Mouse (Mus musculus): ENCODE data around the gene Fam168a. TPM values are rescaled to one million over a fixed set of nuclear protein-coding genes. Genes with fewer than 3 reads are reported as not detected.

The Fam168a gene
- total and polyA plus RNA-seq, 3 experiments, result 3.1 to 19.2 TPM; not detected in 1

DNA sequence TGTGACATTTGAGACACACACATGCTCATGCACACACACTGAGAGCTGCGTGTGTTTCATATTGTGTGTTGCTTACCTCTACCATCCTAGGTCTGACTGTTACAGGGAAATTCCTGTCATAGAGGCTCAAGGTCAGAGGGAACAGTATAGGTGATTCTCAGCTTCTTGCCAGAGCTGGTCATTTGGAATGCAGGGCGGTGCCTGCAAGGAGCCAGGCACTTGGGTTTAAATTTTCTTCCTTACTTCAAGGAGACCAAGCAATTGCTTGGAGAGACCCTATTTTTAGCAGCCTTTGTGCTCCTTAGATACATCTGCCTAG, 111.0 kb downstream of the Fam168a start:
- Histone ChIP-seq H3K4me1 (ENCODE audit: control insufficient read depth in 1 of 2, insufficient read depth in 2 of 2, low read length in 2 of 2) (no peaks in the 10 kb centered on the region), H3K4me3 (ENCODE audit: control insufficient read depth in 1 of 2, insufficient read depth in 1 of 2, low read depth in 2 of 2, low read length in 2 of 2) (no peak overlapping the region)

GRCm38 (mm10) chr7:100818401-100819064, 112.1 kb downstream of the Fam168a start:
- Histone ChIP-seq H3K4me3 (ENCODE audit: control insufficient read depth in 1 of 2, insufficient read depth in 1 of 2, low read depth in 2 of 2, low read length in 2 of 2) (no peak overlapping the region), H3K79me2 (ENCODE audit: control insufficient read depth, insufficient read depth, low read length, poor library complexity) (no peaks in the 10 kb centered on the region), H3K9me3 (replicated peaks; ENCODE audit: insufficient read depth, low read length) (no peaks in the 10 kb centered on the region), H3K9ac (ENCODE audit: control insufficient read depth, low read depth, low read length, poor library complexity, severe bottlenecking) (no peak overlapping the region), H3K4me1 (ENCODE audit: control insufficient read depth in 1 of 2, insufficient read depth in 2 of 2, low read length in 2 of 2) (no peaks in the 10 kb centered on the region), H3K36me3 (ENCODE audit: control insufficient read depth in 1 of 2, insufficient read depth in 2 of 2, low read length in 2 of 2) (no peaks in the 10 kb centered on the region), H3K27ac (ENCODE audit: control insufficient read depth, low read depth, low read length) (no peak overlapping the region), H3K27me3 (ENCODE audit: control insufficient read depth in 1 of 2, insufficient read depth in 2 of 2, low read length in 2 of 2) (no peaks in the 10 kb centered on the region)
- TF ChIP-seq MEF2A (IDR thresholded peaks at IDR 0.05; ENCODE audit: extremely low read depth, insufficient replicate concordance, low read depth, low read length, poor library complexity, severe bottlenecking), result no peak
- no peak for TF ChIP-seq ZNF384 (IDR thresholded peaks at IDR 0.05; ENCODE audit: low read depth, low read length)
- no peak for TF ChIP-seq CHD1 (IDR thresholded peaks at IDR 0.05; ENCODE audit: low read depth, low read length)
- TF ChIP-seq CTCF (IDR thresholded peaks at IDR 0.05 in 2 of 3, conservative IDR thresholded peaks at IDR 0.05 in 1 of 3; ENCODE audit: control insufficient read depth in 1 of 3, insufficient read depth in 1 of 3, low read depth in 2 of 3, low read length in 3 of 3, poor library complexity in 1 of 3, severe bottlenecking in 1 of 3), result peak in 1 of 3 experiments; percentile 35; a peak in 3 of 6 replicates
- peak; percentile 27; the same call in 1 of the 2 replicates for TF ChIP-seq SMC3 (IDR thresholded peaks at IDR 0.05; ENCODE audit: low read depth, low read length)
- TF ChIP-seq EP300 (IDR thresholded peaks at IDR 0.05; ENCODE audit: low read depth in 1 of 2, low read length in 2 of 2), result no peak
- no peak for TF ChIP-seq TCF12 (IDR thresholded peaks at IDR 0.05; ENCODE audit: low read depth, low read length)
- no peak for TF ChIP-seq KAT2A (conservative IDR thresholded peaks at IDR 0.05; ENCODE audit: low read depth, low read length)
- TF ChIP-seq MYC (IDR thresholded peaks at IDR 0.05; ENCODE audit: low read depth, low read length), result no peak
- TF ChIP-seq USF1 (IDR thresholded peaks at IDR 0.05; ENCODE audit: low read depth, low read length), result no peak
- peak; percentile 34 for TF ChIP-seq RAD21 (IDR thresholded peaks at IDR 0.05; ENCODE audit: low read depth, low read length)
- TF ChIP-seq NELFE (IDR thresholded peaks at IDR 0.05; ENCODE audit: low read depth, low read length), result no peak
- no peak for DNase-seq (ENCODE audit: low read depth, low spot score)

More for the DNA sequence above, 111.0 kb downstream of the Fam168a start:
- no peaks in the 10 kb centered on the region for H3K36me3 ChIP-seq (ENCODE audit: control insufficient read depth in 1 of 2, insufficient read depth in 2 of 2, low read length in 2 of 2)
- no peak for DNase-seq (ENCODE audit: low read depth, low spot score)
- H3K79me2 ChIP-seq (ENCODE audit: control insufficient read depth, insufficient read depth, low read length, poor library complexity), result no peaks in the 10 kb centered on the region
- no peaks in the 10 kb centered on the region for H3K27me3 ChIP-seq (ENCODE audit: control insufficient read depth in 1 of 2, insufficient read depth in 2 of 2, low read length in 2 of 2)
- TF ChIP-seq SIN3A (IDR thresholded peaks at IDR 0.05; ENCODE audit: low read length) (no peak), MXI1 (IDR thresholded peaks at IDR 0.05; ENCODE audit: low read depth, low read length) (no peak), TBP (IDR thresholded peaks at IDR 0.05; ENCODE audit: low read depth, low read length) (no peak), NELFE (IDR thresholded peaks at IDR 0.05; ENCODE audit: low read depth, low read length) (no peak), NRF1 (IDR thresholded peaks at IDR 0.05; ENCODE audit: insufficient read depth, low read depth, low read length, poor library complexity, severe bottlenecking) (no peak), POLR2A (IDR thresholded peaks at IDR 0.05; ENCODE audit: control insufficient read depth in 1 of 2, insufficient read depth in 1 of 2, low read depth in 1 of 2, low read length in 2 of 2, poor library complexity in 1 of 2) (no peak), MAFK (IDR thresholded peaks at IDR 0.05; ENCODE audit: borderline replicate concordance, low read depth, low read length) (no peak), MAX (IDR thresholded peaks at IDR 0.05; ENCODE audit: low read length) (no peak), BHLHE40 (IDR thresholded peaks at IDR 0.05; ENCODE audit: borderline replicate concordance, low read depth, low read length) (no peak), E2F4 (IDR thresholded peaks at IDR 0.05; ENCODE audit: borderline replicate concordance, low read depth, low read length) (no peak), MAZ (IDR thresholded peaks at IDR 0.05; ENCODE audit: low read depth, low read length) (no peak), CHD1 (IDR thresholded peaks at IDR 0.05; ENCODE audit: low read depth, low read length) (no peak), SMC3 (IDR thresholded peaks at IDR 0.05; ENCODE audit: low read depth, low read length) (no peak), MEF2A (IDR thresholded peaks at IDR 0.05; ENCODE audit: extremely low read depth, insufficient replicate concordance, low read depth, low read length, poor library complexity, severe bottlenecking) (no peak), JUND (IDR thresholded peaks at IDR 0.05; ENCODE audit: low read depth, low read length) (no peak), TAL1 (IDR thresholded peaks at IDR 0.05; ENCODE audit: low read length) (no peak)
- no peak overlapping the region for H3K9ac ChIP-seq (ENCODE audit: control insufficient read depth, low read depth, low read length, poor library complexity, severe bottlenecking)
- no peak overlapping the region for H3K27ac ChIP-seq (ENCODE audit: control insufficient read depth, low read depth, low read length)
- H3K9me3 ChIP-seq (replicated peaks; ENCODE audit: insufficient read depth, low read length), result no peaks in the 10 kb centered on the region
